Mouse (Mus musculus) forebrain, embryonic 12.5 days (tissue): ENCODE measurements around the gene Ipcef1. TPM values are rescaled to one million over a fixed set of nuclear protein-coding genes. Genes with fewer than 3 reads are reported as not detected.

Experiments used
- ATAC-seq: fragments of 200-750 bp; cut with Nextera tagmentation; 2 replicates; pipeline ENCODE4 v1.8.0; 2017; ENCODE audit warnings: moderate TSS enrichment; ENCODE audit not compliant: low FRiP score
- H3K27ac ChIP-seq: fragments of 300-500 bp; sonication (generic); 2 replicates; pipeline ENCODE4 v1.5.1; 2016; ENCODE audit warnings: mild to moderate bottlenecking
- H3K27me3 ChIP-seq: fragments of 300-500 bp; sonication (generic); 2 replicates; pipeline ENCODE4 v1.6.1; 2016; ENCODE audit warnings: mild to moderate bottlenecking
- H3K36me3 ChIP-seq: fragments of 300-500 bp; sonication (generic); replicated peaks from 2 replicates; pipeline ENCODE4 v1.6.1; 2016; ENCODE audit warnings: mild to moderate bottlenecking
- H3K4me1 ChIP-seq: fragments of 300-500 bp; sonication (generic); 2 replicates; pipeline ENCODE4 v1.6.1; 2016
- H3K4me2 ChIP-seq: fragments of 300-500 bp; sonication (generic); 2 replicates; pipeline ENCODE4 v1.6.1; 2016; ENCODE audit warnings: mild to moderate bottlenecking, moderate library complexity
- H3K4me3 ChIP-seq: fragments of 300-500 bp; sonication (generic); replicated peaks from 2 replicates; pipeline ENCODE4 v1.5.1; 2016; ENCODE audit warnings: mild to moderate bottlenecking
- H3K9ac ChIP-seq: fragments of 300-500 bp; sonication (generic); 2 replicates; pipeline ENCODE4 v1.6.1; 2016; ENCODE audit warnings: mild to moderate bottlenecking
- H3K9me3 ChIP-seq: fragments of 300-500 bp; sonication (generic); 2 replicates; pipeline ENCODE4 v1.6.1; 2016
- WGBS: fragments of 180-500 bp; shearing (Covaris S2); methylation state at CpG from one replicate; pipeline ENCODE4 v1.1.7; 2016; 5-methylcytosine and 5-hydroxymethylcytosine counted together
- polyA plus RNA-seq: library from polyadenylated mRNA; unstranded; fragments of >200 nt; fragmentation: Nextera tagmentation; extraction: Ambion mirVana; gene quantifications from 2 replicates; pipeline ENCODE4 v1.2.1, GENCODE M21; 2016

The Ipcef1 gene
- polyA plus RNA-seq, 1 experiment from 2014 or later, result 1.3 TPM

GRCm38 (mm10) chr10:6983431-6983830, 68.8 kb downstream of the Ipcef1 start:
- Histone ChIP-seq H3K4me3 (no peak overlapping the region), H3K27me3 (no peaks in the 10 kb centered on the region), H3K9ac (no peak overlapping the region), H3K36me3 (no peaks in the 10 kb centered on the region), H3K9me3 (no peaks in the 10 kb centered on the region), H3K4me2 (no peak overlapping the region), H3K4me1 (peaks cover 5% of the 10 kb centered on the region; the same call in 1 of the 2 replicates), H3K27ac (no peak overlapping the region)
- 88% methylated on average over 2 of the region's 2 CpGs for WGBS
- no peak for ATAC-seq

- H3K9ac ChIP-seq, result no peak overlapping the region
- no peak overlapping the region for H3K4me2 ChIP-seq
- no peak overlapping the region for H3K27ac ChIP-seq
- 86% methylated on average over 2 of the region's 2 CpGs for WGBS
- H3K36me3 ChIP-seq, result no peaks in the 10 kb centered on the region
- H3K4me1 ChIP-seq, result peaks cover 5% of the 10 kb centered on the region; the same call in 1 of the 2 replicates
- no peak for ATAC-seq
- no peak overlapping the region for H3K4me3 ChIP-seq
- no peaks in the 10 kb centered on the region for H3K9me3 ChIP-seq
- no peaks in the 10 kb centered on the region for H3K27me3 ChIP-seq
These were observed 69.5 kb downstream of the Ipcef1 start for GRCm38 (mm10) chr10:6982751-6983151.

DNA sequence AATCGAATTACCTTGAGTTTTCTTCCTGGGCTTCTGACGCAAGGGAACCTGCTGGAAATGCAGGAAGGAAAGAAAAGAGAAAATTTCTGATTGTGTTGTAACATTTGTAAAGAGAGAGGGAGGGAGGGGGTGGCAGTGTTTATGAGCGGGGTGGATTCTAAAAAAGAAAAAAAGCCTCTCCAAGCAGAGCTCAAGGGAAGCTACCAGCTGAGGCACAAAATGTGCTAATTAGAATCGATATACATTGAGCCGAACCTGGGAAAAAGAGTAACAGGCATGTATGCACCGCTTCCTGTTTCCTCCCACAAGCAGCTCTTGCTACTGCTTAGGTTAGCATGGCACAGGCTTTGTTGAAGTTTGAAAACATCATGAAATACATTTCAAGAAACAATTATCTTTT, 72.0 kb downstream of the Ipcef1 start:
- 13% methylated on average over 6 of the region's 6 CpGs for WGBS
- peak; percentile 70; the same call in 1 of the 2 replicates for ATAC-seq
- Histone ChIP-seq H3K9ac (no peak overlapping the region; the same call in 1 of the 2 replicates), H3K27ac (no peak overlapping the region), H3K9me3 (no peaks in the 10 kb centered on the region), H3K27me3 (no peaks in the 10 kb centered on the region), H3K4me3 (peak overlapping the region; percentile 23), H3K4me1 (peaks cover 5% of the 10 kb centered on the region; the same call in 1 of the 2 replicates), H3K4me2 (peak overlapping the region; percentile 42), H3K36me3 (no peaks in the 10 kb centered on the region)

DNA sequence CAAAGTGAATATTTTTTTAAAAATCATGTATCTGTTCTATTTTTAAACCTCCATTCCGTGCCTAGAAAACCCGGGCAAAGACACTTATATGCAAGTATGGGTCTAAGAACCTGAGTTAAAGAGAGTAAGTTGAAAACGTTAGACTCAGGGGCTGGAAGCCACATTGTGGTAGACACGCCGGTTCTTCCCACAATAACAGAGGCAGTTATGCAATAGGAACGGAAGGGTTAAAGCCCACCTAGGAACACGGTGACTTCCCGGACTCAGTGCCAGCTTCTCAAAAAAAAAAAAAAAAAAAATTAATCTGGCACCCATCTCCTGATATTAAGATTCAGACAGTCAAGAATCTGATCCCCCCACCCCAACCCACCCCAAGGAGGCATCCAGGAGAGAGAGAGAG, 72.5 kb downstream of the Ipcef1 start:
- no peaks in the 10 kb centered on the region for H3K36me3 ChIP-seq
- H3K27me3 ChIP-seq, result no peaks in the 10 kb centered on the region
- H3K27ac ChIP-seq, result no peak overlapping the region
- peaks cover 5% of the 10 kb centered on the region; the same call in 1 of the 2 replicates for H3K4me1 ChIP-seq
- peak overlapping the region; percentile 42 for H3K4me2 ChIP-seq
- WGBS, result 41% methylated on average over 8 of the region's 8 CpGs
- H3K9ac ChIP-seq, result no peak overlapping the region; the same call in 1 of the 2 replicates
- H3K4me3 ChIP-seq, result peak overlapping the region; percentile 23
- peak; percentile 30; the same call in 1 of the 2 replicates for ATAC-seq
- H3K9me3 ChIP-seq, result no peaks in the 10 kb centered on the region

- H3K27me3 ChIP-seq, result no peaks in the 10 kb centered on the region
- 0 out of 2 replicates have a peak overlapping the region, but pooled peaks have one; percentile 25 for H3K27ac ChIP-seq
- H3K9me3 ChIP-seq, result no peaks in the 10 kb centered on the region
- no peak overlapping the region for H3K4me3 ChIP-seq
- H3K9ac ChIP-seq, result no peak overlapping the region
- H3K36me3 ChIP-seq, result no peaks in the 10 kb centered on the region
- H3K4me1 ChIP-seq, result peaks cover 5% of the 10 kb centered on the region; the same call in 1 of the 2 replicates
- peak overlapping the region; percentile 42 for H3K4me2 ChIP-seq
- WGBS, result 61% methylated on average over 7 of the region's 7 CpGs
- peak; percentile 59; the same call in 1 of the 2 replicates for ATAC-seq
These were observed 73.1 kb downstream of the Ipcef1 start for GRCm38 (mm10) chr10:6979216-6979615.

GRCm38 (mm10) chr10:6978733-6979132, 73.5 kb downstream of the Ipcef1 start:
- no peaks in the 10 kb centered on the region for H3K9me3 ChIP-seq
- no peak for ATAC-seq
- H3K4me3 ChIP-seq, result no peak overlapping the region
- H3K36me3 ChIP-seq, result no peaks in the 10 kb centered on the region
- no peak overlapping the region for H3K27ac ChIP-seq
- H3K27me3 ChIP-seq, result no peaks in the 10 kb centered on the region
- H3K4me1 ChIP-seq, result peaks cover 5% of the 10 kb centered on the region; the same call in 1 of the 2 replicates
- WGBS, result 93% methylated on average over 1 of the region's 1 CpGs
- H3K4me2 ChIP-seq, result no peak overlapping the region; the same call in 1 of the 2 replicates
- no peak overlapping the region for H3K9ac ChIP-seq

GRCm38 (mm10) chr10:6977843-6978242, 74.4 kb downstream of the Ipcef1 start:
- no peak overlapping the region for H3K4me2 ChIP-seq
- no peak for ATAC-seq
- peaks cover 5% of the 10 kb centered on the region; the same call in 1 of the 2 replicates for H3K4me1 ChIP-seq
- no peaks in the 10 kb centered on the region for H3K36me3 ChIP-seq
- H3K27ac ChIP-seq, result no peak overlapping the region
- no peak overlapping the region for H3K4me3 ChIP-seq
- no peaks in the 10 kb centered on the region for H3K27me3 ChIP-seq
- no peaks in the 10 kb centered on the region for H3K9me3 ChIP-seq
- no peak overlapping the region for H3K9ac ChIP-seq
- WGBS, result 71% methylated on average over 2 of the region's 2 CpGs

GRCm38 (mm10) chr10:6968334-6968733, 83.9 kb downstream of the Ipcef1 start:
- H3K27me3 ChIP-seq, result no peaks in the 10 kb centered on the region
- WGBS, result 83% methylated on average over 1 of the region's 1 CpGs
- no peaks in the 10 kb centered on the region for H3K9me3 ChIP-seq
- no peak for ATAC-seq
- H3K9ac ChIP-seq, result no peak overlapping the region
- H3K4me3 ChIP-seq, result no peak overlapping the region
- no peaks in the 10 kb centered on the region for H3K36me3 ChIP-seq
- no peak overlapping the region for H3K4me2 ChIP-seq
- no peak overlapping the region for H3K27ac ChIP-seq
- no peaks in the 10 kb centered on the region for H3K4me1 ChIP-seq

DNA sequence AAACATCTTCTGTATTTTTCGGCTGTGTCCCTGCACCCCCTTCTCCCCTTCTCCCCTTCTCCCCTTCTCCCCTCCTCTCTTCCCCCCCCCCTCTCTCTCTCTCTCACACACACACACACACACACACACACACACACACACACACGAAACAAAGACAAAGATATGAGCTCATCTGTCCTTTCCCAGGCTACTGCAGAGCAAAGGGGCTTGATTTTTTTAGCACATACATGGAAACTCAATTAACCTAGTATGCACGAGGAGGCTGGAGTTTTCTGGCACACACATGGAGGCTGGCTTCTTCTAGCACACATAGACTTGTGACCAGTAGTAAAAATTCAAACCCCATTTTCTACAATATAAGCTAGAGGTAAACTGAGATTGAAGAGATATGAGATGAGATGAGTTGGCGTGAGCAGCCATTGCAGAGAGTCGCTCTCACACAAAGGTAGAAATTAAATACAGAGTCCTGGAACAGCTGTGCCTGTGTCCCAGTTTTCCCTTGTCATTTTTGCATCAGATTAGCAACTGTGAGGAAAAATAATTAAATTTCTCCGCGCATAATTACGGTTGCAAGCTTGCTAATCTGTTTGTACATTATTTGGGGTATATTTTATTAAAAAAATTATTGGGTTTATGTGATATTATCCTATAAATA, 84.6 kb downstream of the Ipcef1 start:
- Histone ChIP-seq H3K4me3 (no peak overlapping the region), H3K27ac (0 out of 2 replicates have a peak overlapping the region, but pooled peaks have one; percentile 19), H3K9ac (no peak overlapping the region), H3K4me1 (no peaks in the 10 kb centered on the region), H3K4me2 (no peak overlapping the region), H3K27me3 (no peaks in the 10 kb centered on the region), H3K9me3 (no peaks in the 10 kb centered on the region), H3K36me3 (no peaks in the 10 kb centered on the region)
- no peak for ATAC-seq
- WGBS, result 84% methylated on average over 8 of the region's 8 CpGs

DNA sequence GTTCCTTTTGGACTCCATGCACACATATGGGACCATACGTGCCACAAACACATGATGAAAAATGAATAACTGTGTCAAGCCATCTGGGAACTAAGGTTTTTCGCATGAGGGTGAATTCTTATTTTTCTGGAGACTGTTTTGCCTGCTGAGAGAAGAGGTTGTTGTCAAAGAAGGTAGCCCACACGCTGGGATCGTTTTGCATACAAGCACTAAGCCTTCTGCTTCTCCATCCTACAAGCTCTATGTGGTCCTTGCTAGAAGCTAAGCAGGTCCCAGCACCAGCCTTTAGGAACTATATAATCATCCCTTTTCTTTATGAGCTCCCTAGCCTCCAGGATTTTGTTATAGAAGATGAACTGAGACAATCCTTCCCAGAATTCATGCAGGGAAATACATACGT, 93.5 kb downstream of the Ipcef1 start:
- H3K36me3 ChIP-seq, result no peaks in the 10 kb centered on the region
- H3K4me3 ChIP-seq, result no peak overlapping the region
- no peaks in the 10 kb centered on the region for H3K9me3 ChIP-seq
- no peaks in the 10 kb centered on the region for H3K27me3 ChIP-seq
- no peaks in the 10 kb centered on the region for H3K4me1 ChIP-seq
- no peak overlapping the region for H3K4me2 ChIP-seq
- 77% methylated on average over 5 of the region's 5 CpGs for WGBS
- H3K27ac ChIP-seq, result no peak overlapping the region
- H3K9ac ChIP-seq, result no peak overlapping the region
- no peak for ATAC-seq

- WGBS, result 85% methylated on average over 2 of the region's 2 CpGs
These were observed 95.9 kb downstream of the Ipcef1 start for GRCm38 (mm10) chr10:6956357-6956756.

GRCm38 (mm10) chr10:6954533-6954932, 97.7 kb downstream of the Ipcef1 start:
- no peak for ATAC-seq

More at GRCm38 (mm10) chr10:6956357-6956756, 95.9 kb downstream of the Ipcef1 start:
- no peaks in the 10 kb centered on the region for H3K4me1 ChIP-seq
- H3K27ac ChIP-seq, result no peak overlapping the region
- no peak for ATAC-seq
- no peaks in the 10 kb centered on the region for H3K36me3 ChIP-seq
- no peak overlapping the region for H3K4me3 ChIP-seq
- H3K4me2 ChIP-seq, result no peak overlapping the region
- no peak overlapping the region for H3K9ac ChIP-seq
- no peaks in the 10 kb centered on the region for H3K27me3 ChIP-seq
- H3K9me3 ChIP-seq, result no peaks in the 10 kb centered on the region

DNA sequence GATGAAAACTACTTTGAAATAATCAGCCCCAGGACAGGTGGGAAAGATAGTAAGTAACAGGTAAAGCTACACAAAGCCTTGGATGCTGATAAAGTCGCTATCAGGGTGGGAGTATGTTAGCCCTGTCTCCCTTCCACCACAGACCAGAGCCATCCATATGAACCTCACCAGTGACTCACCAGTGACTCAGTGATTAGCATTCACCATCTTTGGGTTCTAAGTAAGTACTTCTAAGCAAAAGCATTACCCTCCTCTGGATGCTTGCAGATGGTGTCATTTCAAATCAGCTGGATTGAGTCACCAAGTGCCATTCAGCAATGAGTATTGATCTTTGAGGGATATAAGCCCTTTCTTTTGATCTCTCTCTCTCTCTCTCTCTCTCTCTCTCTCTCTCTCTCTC, 99.2 kb downstream of the Ipcef1 start:
- no peak overlapping the region for H3K9ac ChIP-seq
- H3K4me3 ChIP-seq, result no peak overlapping the region
- no peaks in the 10 kb centered on the region for H3K4me1 ChIP-seq
- ATAC-seq, result no peak
- no peak overlapping the region for H3K27ac ChIP-seq
- 65% methylated on average over 1 of the region's 1 CpGs for WGBS
- no peak overlapping the region for H3K4me2 ChIP-seq
- H3K9me3 ChIP-seq, result no peaks in the 10 kb centered on the region
- no peaks in the 10 kb centered on the region for H3K36me3 ChIP-seq
- H3K27me3 ChIP-seq, result no peaks in the 10 kb centered on the region

More at GRCm38 (mm10) chr10:6954533-6954932, 97.7 kb downstream of the Ipcef1 start:
- Histone ChIP-seq H3K4me3 (no peak overlapping the region), H3K9ac (no peak overlapping the region), H3K36me3 (no peaks in the 10 kb centered on the region), H3K9me3 (no peaks in the 10 kb centered on the region), H3K4me2 (no peak overlapping the region), H3K27ac (no peak overlapping the region), H3K27me3 (no peaks in the 10 kb centered on the region), H3K4me1 (no peaks in the 10 kb centered on the region)
